13 mouse cellular contexts compared by ENCODE assay signal in genomic region chr5:103132814-103133213, GRCm38 (mm10).
DNase-seq lines count a peak whose midpoint lies in the region; ATAC-seq and TF ChIP-seq lines count a peak whose summit lies in the region.
"Had no signal": no experiment of that assay in that cellular context is flagged by ENCODE, and none has a peak within 500 bp of the region (broad histone marks: within the 10 kb centered on the region; RNA-seq: fewer than 3 reads in every experiment).

No protein-coding gene starts in this region.

- intact Hi-C loops in heart, postnatal 10 days (cut with DNase I) = no loop called here
- intact Hi-C loops in heart, postnatal 14 days (cut with DNase I) = no loop called here

- TF ChIP-seq CTCF in liver, postnatal 0 days (IDR thresholded peaks at IDR 0.05; ENCODE audit: low read depth) = 0 out of 2 replicates have a peak, but pooled peaks have one; percentile 22
- TF ChIP-seq CTCF in MEL (IDR thresholded peaks at IDR 0.05 in 2 of 3, conservative IDR thresholded peaks at IDR 0.05 in 1 of 3; ENCODE audit: control insufficient read depth in 1 of 3, insufficient read depth in 1 of 3, low read depth in 2 of 3, low read length in 3 of 3, poor library complexity in 1 of 3, severe bottlenecking in 1 of 3) = peak in 1 of 3 experiments; percentile 11; a peak in 1 of 6 replicates
- peak; percentile 43 for TF ChIP-seq CTCF in cortical plate, adult 2 months (IDR thresholded peaks at IDR 0.05; ENCODE audit: extremely low read depth, insufficient read depth, low read length)

- H3K27me3 ChIP-seq in liver, postnatal 0 days (ENCODE audit: insufficient read depth, low read length) = no peaks in the 10 kb centered on the region
- H3K27me3 ChIP-seq in MEL (ENCODE audit: control insufficient read depth in 1 of 2, insufficient read depth in 2 of 2, low read length in 2 of 2) = no peaks in the 10 kb centered on the region
- H3K27me3 ChIP-seq: heart, embryonic 15.5 days; limb, embryonic 15.5 days; neural tube, embryonic 12.5 days had no signal

- peak; percentile 10 to 26 for DNase-seq in heart, postnatal 10 days
- DNase-seq in heart, postnatal 14 days = no peak
- DNase-seq in liver, postnatal 0 days = no peak
- DNase-seq in liver (no peak), MEL (ENCODE audit: low read depth, low spot score) (peak; percentile 3)
- no peak for DNase-seq in urinary bladder, postnatal 25 days (ENCODE audit: low spot score)
- DNase-seq: gastrocnemius, postnatal 10 days had no signal

- no peaks in the 10 kb centered on the region for H3K79me2 ChIP-seq in MEL (ENCODE audit: control insufficient read depth, insufficient read depth, low read length, poor library complexity)

- WGBS in liver, postnatal 0 days (ENCODE audit: insufficient replicate concordance) = 65% methylated on average over 6 of the region's 6 CpGs

- TF ChIP-seq RAD21 in MEL (IDR thresholded peaks at IDR 0.05; ENCODE audit: low read depth, low read length) = no peak

- no peak for TF ChIP-seq POLR2A in MEL (IDR thresholded peaks at IDR 0.05; ENCODE audit: control insufficient read depth in 1 of 2, insufficient read depth in 1 of 2, low read depth in 1 of 2, low read length in 2 of 2, poor library complexity in 1 of 2)
- no peak for TF ChIP-seq POLR2A in cortical plate, adult 2 months (IDR thresholded peaks at IDR 0.05; ENCODE audit: extremely low read depth, insufficient read depth, low read length)

- no peak for TF ChIP-seq EP300 in liver, postnatal 0 days (IDR thresholded peaks at IDR 0.05; ENCODE audit: low read depth)
- no peak for TF ChIP-seq EP300 in MEL (IDR thresholded peaks at IDR 0.05; ENCODE audit: low read depth in 1 of 2, low read length in 2 of 2)

- H3K9me3 ChIP-seq in liver, postnatal 0 days (ENCODE audit: low read length) = no peaks in the 10 kb centered on the region
- H3K9me3 ChIP-seq in MEL (replicated peaks; ENCODE audit: insufficient read depth, low read length) = no peaks in the 10 kb centered on the region
- H3K9me3 ChIP-seq: heart, embryonic 15.5 days; limb, embryonic 15.5 days; midbrain, embryonic 10.5 days; neural tube, embryonic 12.5 days had no signal

- H3K27ac ChIP-seq in liver, postnatal 0 days (ENCODE audit: low read depth) = no peak overlapping the region
- no peak overlapping the region for H3K27ac ChIP-seq in MEL (ENCODE audit: control insufficient read depth, low read depth, low read length)
- H3K27ac ChIP-seq in cortical plate, adult 2 months (ENCODE audit: insufficient read depth, low read length) = no peak overlapping the region
- H3K27ac ChIP-seq: heart, embryonic 15.5 days; limb, embryonic 15.5 days; midbrain, embryonic 10.5 days; neural tube, embryonic 12.5 days had no signal

- no peak overlapping the region for H3K9ac ChIP-seq in liver, postnatal 0 days (replicated peaks)
- no peak overlapping the region for H3K9ac ChIP-seq in MEL (ENCODE audit: control insufficient read depth, low read depth, low read length, poor library complexity, severe bottlenecking)
- H3K9ac ChIP-seq: heart, embryonic 15.5 days; limb, embryonic 15.5 days; neural tube, embryonic 12.5 days had no signal

- no peaks in the 10 kb centered on the region for H3K4me1 ChIP-seq in liver, postnatal 0 days (ENCODE audit: insufficient read depth)
- H3K4me1 ChIP-seq in MEL (ENCODE audit: control insufficient read depth in 1 of 2, insufficient read depth in 2 of 2, low read length in 2 of 2) = no peaks in the 10 kb centered on the region
- peaks cover 4% of the 10 kb centered on the region; the same call in 1 of the 2 replicates for H3K4me1 ChIP-seq in cortical plate, adult 2 months (ENCODE audit: control insufficient read depth, insufficient read depth, low read length)
- H3K4me1 ChIP-seq: heart, embryonic 15.5 days; limb, embryonic 15.5 days; midbrain, embryonic 10.5 days had no signal

- H3K4me3 ChIP-seq in liver, postnatal 0 days (ENCODE audit: low read depth, low read length) = no peak overlapping the region
- H3K4me3 ChIP-seq in MEL (ENCODE audit: control insufficient read depth in 1 of 2, insufficient read depth in 1 of 2, low read depth in 2 of 2, low read length in 2 of 2) = no peak overlapping the region
- H3K4me3 ChIP-seq in cortical plate, adult 2 months (ENCODE audit: insufficient read depth, low read length) = no peak overlapping the region
- H3K4me3 ChIP-seq: heart, embryonic 15.5 days; limb, embryonic 15.5 days; midbrain, embryonic 10.5 days; neural tube, embryonic 12.5 days had no signal

- ATAC-seq in liver, postnatal 0 days = no peak
- ATAC-seq: intestine, embryonic 16.5 days had no signal

- H3K36me3 ChIP-seq in liver, postnatal 0 days (replicated peaks; ENCODE audit: insufficient read depth, low read length) = no peaks in the 10 kb centered on the region
- H3K36me3 ChIP-seq in MEL (ENCODE audit: control insufficient read depth in 1 of 2, insufficient read depth in 2 of 2, low read length in 2 of 2) = no peaks in the 10 kb centered on the region
- H3K36me3 ChIP-seq: heart, embryonic 15.5 days; limb, embryonic 15.5 days; midbrain, embryonic 10.5 days; neural tube, embryonic 12.5 days had no signal

- no peak overlapping the region for H3K4me2 ChIP-seq in liver, postnatal 0 days (ENCODE audit: low read depth, low read length)
- H3K4me2 ChIP-seq: heart, embryonic 15.5 days; limb, embryonic 15.5 days; neural tube, embryonic 12.5 days had no signal

TF ChIP-seq in MEL, 35 proteins besides CTCF, POLR2A, EP300 and RAD21:
- no peak for TF ChIP-seq TCF12 (IDR thresholded peaks at IDR 0.05; ENCODE audit: low read depth, low read length)
- no peak for TF ChIP-seq SIN3A (IDR thresholded peaks at IDR 0.05; ENCODE audit: low read length)
- no peak for TF ChIP-seq ZMIZ1 (IDR thresholded peaks at IDR 0.05; ENCODE audit: low read depth, low read length)
- TF ChIP-seq JUND (IDR thresholded peaks at IDR 0.05; ENCODE audit: low read depth, low read length) = no peak
- no peak for TF ChIP-seq ZC3H11A (IDR thresholded peaks at IDR 0.05; ENCODE audit: low read depth, low read length)
- no peak for TF ChIP-seq SMC3 (IDR thresholded peaks at IDR 0.05; ENCODE audit: low read depth, low read length)
- TF ChIP-seq GABPA (IDR thresholded peaks at IDR 0.05; ENCODE audit: low read depth, low read length) = no peak
- no peak for TF ChIP-seq TAL1 (IDR thresholded peaks at IDR 0.05; ENCODE audit: low read length)
- TF ChIP-seq MAFK (IDR thresholded peaks at IDR 0.05; ENCODE audit: borderline replicate concordance, low read depth, low read length) = no peak
- no peak for TF ChIP-seq ELF1 (IDR thresholded peaks at IDR 0.05; ENCODE audit: low read depth, low read length)
- no peak for TF ChIP-seq UBTF (IDR thresholded peaks at IDR 0.05; ENCODE audit: borderline replicate concordance, insufficient read depth, low read depth, low read length)
- TF ChIP-seq BHLHE40 (IDR thresholded peaks at IDR 0.05; ENCODE audit: borderline replicate concordance, low read depth, low read length) = no peak
- no peak for TF ChIP-seq MEF2A (IDR thresholded peaks at IDR 0.05; ENCODE audit: extremely low read depth, insufficient replicate concordance, low read depth, low read length, poor library complexity, severe bottlenecking)
- TF ChIP-seq GATA1 (IDR thresholded peaks at IDR 0.05; ENCODE audit: low read depth, low read length) = no peak

Comparison
In these comparisons a context has a peak if more than half of its experiments do, and no peak if none do; other contexts are left out.
1. DNase-seq: peak in heart, postnatal 10 days (2 of 2) and MEL (single experiment); none in heart, postnatal 14 days (0 of 2), liver, postnatal 0 days (single experiment), liver (single experiment) and urinary bladder, postnatal 25 days (single experiment).